Mouse (Mus musculus) kidney, embryonic 16.5 days (tissue): ENCODE results near the gene Slc26a10. TPM values are rescaled to one million over a fixed set of nuclear protein-coding genes. Genes with fewer than 3 reads are reported as not detected.
"Not testable (repeated sequence)": the region's sequence is repeated elsewhere in the genome, so short reads cannot be mapped to it uniquely, and the experiment has no call there.

Experiments used
- ATAC-seq: fragments of 200-750 bp; cut with Nextera tagmentation; 2 replicates; pipeline ENCODE4 v1.8.0; 2017; ENCODE audit warnings: moderate TSS enrichment; ENCODE audit not compliant: low FRiP score, low TSS enrichment
- H3K27ac ChIP-seq: fragments of 300-500 bp; sonication (generic); 2 replicates; pipeline ENCODE4 v1.5.1; 2014; ENCODE audit warnings: low read length
- H3K27me3 ChIP-seq: fragments of 300-500 bp; sonication (generic); 2 replicates; pipeline ENCODE4 v1.6.1; 2014; ENCODE audit warnings: low read length, control low read depth, mixed read lengths; ENCODE audit not compliant: insufficient read depth
- H3K36me3 ChIP-seq: fragments of 300-500 bp; sonication (generic); 2 replicates; pipeline ENCODE4 v1.6.1; 2014; ENCODE audit warnings: low read length, control low read depth, mixed read lengths; ENCODE audit not compliant: insufficient read depth
- H3K4me1 ChIP-seq: fragments of 300-500 bp; sonication (generic); 2 replicates; pipeline ENCODE4 v1.6.1; 2014; ENCODE audit warnings: low read length, control low read depth, mixed read lengths; ENCODE audit not compliant: insufficient read depth
- H3K4me2 ChIP-seq: fragments of 300-500 bp; sonication (generic); replicated peaks from 2 replicates; pipeline ENCODE4 v1.6.1; 2014; ENCODE audit warnings: low read depth, low read length
- H3K4me3 ChIP-seq: fragments of 300-500 bp; sonication (generic); 2 replicates; pipeline ENCODE4 v1.5.1; 2014; ENCODE audit warnings: mild to moderate bottlenecking, low read length
- H3K9ac ChIP-seq: fragments of 300-500 bp; sonication (generic); replicated peaks from 2 replicates; pipeline ENCODE4 v1.6.1; 2014; ENCODE audit warnings: low read length
- H3K9me3 ChIP-seq: fragments of 300-500 bp; sonication (generic); 2 replicates; pipeline ENCODE4 v1.6.1; 2016; ENCODE audit warnings: low read length, control low read depth
- WGBS: fragments of 180-500 bp; shearing (Covaris S2); extraction: QIAGEN DNeasy Blood & Tissue Kit; methylation state at CpG from one replicate; pipeline ENCODE4 v1.1.7; 2014; 5-methylcytosine and 5-hydroxymethylcytosine counted together
- polyA plus RNA-seq: library from polyadenylated mRNA; unstranded; fragments of >200 nt; fragmentation: Nextera tagmentation; extraction: Ambion mirVana; gene quantifications from 2 replicates; pipeline ENCODE4 v1.2.1, GENCODE M21; 2015

Gene Slc26a10
- polyA plus RNA-seq, 1 experiment from 2014 or later, result 4.4 TPM

DNA sequence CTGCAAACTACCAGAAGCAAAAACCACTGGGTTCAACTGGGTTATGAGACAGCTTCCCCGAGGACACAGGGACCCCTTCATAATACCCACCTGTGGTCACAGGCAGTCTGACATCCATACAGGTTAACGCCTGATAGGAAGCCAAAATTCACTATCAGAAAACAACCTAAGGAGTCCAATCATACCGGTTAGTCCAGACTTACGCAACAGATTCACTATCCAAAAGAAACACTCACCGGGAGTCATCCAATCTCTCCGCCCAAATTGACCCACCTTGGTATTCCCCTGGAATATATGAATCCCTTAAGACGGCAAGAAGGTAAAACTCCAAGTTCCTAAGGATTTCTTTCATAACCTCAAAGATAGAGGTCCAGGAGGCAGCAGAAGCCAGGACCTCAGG, 35.9 kb downstream of the Slc26a10 start:
- ATAC-seq, result no peak
- no peak overlapping the region for H3K4me3 ChIP-seq
- H3K4me2 ChIP-seq, result no peak overlapping the region
- no peak overlapping the region for H3K27ac ChIP-seq
- no peaks in the 10 kb centered on the region for H3K27me3 ChIP-seq
- no peaks in the 10 kb centered on the region; the same call in 1 of the 2 replicates for H3K9me3 ChIP-seq
- H3K9ac ChIP-seq, result no peak overlapping the region
- WGBS, result 91% methylated on average over 7 of the region's 7 CpGs
- no peaks in the 10 kb centered on the region for H3K4me1 ChIP-seq
- H3K36me3 ChIP-seq, result no peaks in the 10 kb centered on the region

DNA sequence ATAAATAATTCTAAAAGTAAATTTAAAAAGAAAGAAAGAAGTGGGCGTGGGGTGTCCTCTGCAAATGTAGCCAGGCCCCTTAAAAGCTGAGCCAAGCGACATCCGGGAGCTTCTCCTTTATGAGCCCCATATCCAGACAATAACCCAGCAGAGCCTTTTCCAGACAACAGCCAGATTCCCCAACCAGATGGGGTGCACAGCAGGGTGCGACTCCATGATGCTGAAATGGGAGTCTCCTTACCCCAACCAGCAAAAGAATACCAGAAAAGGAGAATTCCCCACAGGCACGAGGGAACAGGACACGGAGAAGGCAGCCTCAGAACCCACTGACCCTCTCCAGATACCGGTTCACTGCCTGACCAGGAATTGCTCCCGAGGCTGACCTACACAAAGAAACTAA, 37.2 kb downstream of the Slc26a10 start:
- H3K36me3 ChIP-seq, result no peaks in the 10 kb centered on the region
- no peak overlapping the region for H3K4me3 ChIP-seq
- WGBS, result 87% methylated on average over 8 of the region's 8 CpGs
- no peak overlapping the region for H3K9ac ChIP-seq
- ATAC-seq, result no peak
- no peaks in the 10 kb centered on the region; the same call in 1 of the 2 replicates for H3K9me3 ChIP-seq
- no peaks in the 10 kb centered on the region for H3K4me1 ChIP-seq
- H3K27ac ChIP-seq, result no peak overlapping the region
- H3K4me2 ChIP-seq, result no peak overlapping the region
- no peaks in the 10 kb centered on the region for H3K27me3 ChIP-seq

DNA sequence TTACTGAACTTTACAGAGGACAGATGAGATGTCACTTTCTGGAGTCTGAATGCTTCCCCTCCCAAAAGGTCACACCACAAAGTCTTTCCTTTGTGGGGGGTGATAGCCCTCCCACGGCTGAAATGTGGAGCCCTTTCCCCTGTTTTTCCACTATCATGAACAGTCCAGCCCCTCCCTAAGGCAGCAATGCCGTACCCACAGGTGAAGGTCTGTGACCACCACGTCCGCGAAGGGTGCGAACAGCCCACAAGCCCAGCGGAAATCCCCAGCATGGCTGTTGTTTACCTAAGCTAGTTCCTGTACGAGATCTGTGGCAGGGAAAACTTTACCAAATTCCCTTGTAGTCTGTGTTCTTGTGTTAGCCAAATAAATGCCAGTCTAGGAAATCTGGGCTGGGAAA, 38.9 kb downstream of the Slc26a10 start:
- no peak for ATAC-seq
- Histone ChIP-seq H3K9me3 (no peaks in the 10 kb centered on the region; the same call in 1 of the 2 replicates), H3K27me3 (no peaks in the 10 kb centered on the region), H3K4me2 (no peak overlapping the region), H3K4me1 (no peaks in the 10 kb centered on the region), H3K9ac (no peak overlapping the region), H3K36me3 (no peaks in the 10 kb centered on the region), H3K27ac (no peak overlapping the region), H3K4me3 (no peak overlapping the region)
- WGBS, result 55% methylated on average over 8 of the region's 8 CpGs

DNA sequence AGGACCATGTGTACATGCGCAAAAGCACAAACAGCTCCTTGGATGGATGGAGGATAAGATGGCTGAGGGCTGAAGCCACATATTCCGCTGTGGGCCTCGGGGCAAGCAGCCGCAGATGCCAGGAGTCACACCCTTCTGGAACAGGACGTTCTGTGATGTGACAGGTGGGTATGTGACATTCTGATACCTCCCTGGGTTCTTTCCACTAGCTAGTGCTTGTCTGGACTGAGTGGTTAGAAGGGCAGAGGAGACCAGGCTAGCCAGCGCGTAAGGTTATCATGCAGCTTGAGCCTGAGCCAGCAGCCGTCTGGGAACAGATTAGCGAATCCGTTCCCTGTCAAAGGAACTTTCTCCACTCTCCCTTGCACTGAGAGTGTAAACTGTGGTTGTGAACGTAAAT, 39.5 kb downstream of the Slc26a10 start:
- WGBS, result 74% methylated on average over 11 of the region's 11 CpGs
- ATAC-seq, result no peak
- H3K4me2 ChIP-seq, result no peak overlapping the region

DNA sequence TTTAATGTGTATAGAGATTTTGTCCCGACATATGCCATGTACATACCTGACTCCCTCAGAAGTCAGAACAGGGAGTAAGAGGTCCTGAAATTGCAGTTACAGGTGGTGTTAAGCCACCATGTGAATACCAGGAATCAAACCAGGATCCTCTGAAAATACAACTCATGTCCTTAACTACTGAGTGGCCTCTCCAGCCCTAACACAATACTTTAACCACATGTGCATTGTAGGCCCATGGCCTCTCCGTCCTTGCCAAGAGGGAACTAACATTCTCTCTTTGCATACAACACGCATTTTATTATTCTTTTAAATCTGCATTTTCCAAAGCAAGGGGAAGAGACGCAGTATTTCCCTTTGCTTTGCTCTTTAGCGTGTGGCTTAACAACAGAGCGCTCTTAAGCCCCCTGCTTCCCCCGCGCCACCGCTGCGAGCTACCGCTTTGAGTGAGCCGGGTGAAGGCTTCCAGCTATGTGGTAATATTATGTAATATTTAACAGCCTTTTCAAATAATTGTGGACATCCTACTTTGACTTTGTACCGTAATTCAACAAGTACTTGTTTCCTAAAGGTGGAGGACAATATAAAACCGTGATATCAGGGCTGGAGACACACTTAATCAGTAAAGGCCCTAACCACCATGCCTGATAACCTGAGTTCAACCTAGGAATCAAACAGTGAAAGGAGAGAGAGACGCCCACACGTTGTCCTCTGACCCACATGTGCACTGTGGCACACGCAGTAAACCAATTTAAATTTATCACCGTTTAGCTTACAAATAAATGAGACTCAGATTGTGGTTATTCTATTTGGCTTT, 41.9 kb downstream of the Slc26a10 start:
- ATAC-seq, result no peak
- no peak overlapping the region for H3K4me2 ChIP-seq
- H3K4me3 ChIP-seq, result no peak overlapping the region
- H3K9me3 ChIP-seq, result no peaks in the 10 kb centered on the region; the same call in 1 of the 2 replicates
- H3K4me1 ChIP-seq, result no peaks in the 10 kb centered on the region
- H3K27me3 ChIP-seq, result no peaks in the 10 kb centered on the region
- H3K27ac ChIP-seq, result no peak overlapping the region
- no peak overlapping the region for H3K9ac ChIP-seq
- WGBS, result 79% methylated on average over 18 of the region's 18 CpGs
- H3K36me3 ChIP-seq, result no peaks in the 10 kb centered on the region

More for the DNA sequence above, 39.5 kb downstream of the Slc26a10 start:
- Histone ChIP-seq H3K4me1 (no peaks in the 10 kb centered on the region), H3K27ac (no peak overlapping the region), H3K9me3 (no peaks in the 10 kb centered on the region; the same call in 1 of the 2 replicates), H3K9ac (no peak overlapping the region), H3K4me3 (no peak overlapping the region), H3K27me3 (no peaks in the 10 kb centered on the region), H3K36me3 (no peaks in the 10 kb centered on the region)

DNA sequence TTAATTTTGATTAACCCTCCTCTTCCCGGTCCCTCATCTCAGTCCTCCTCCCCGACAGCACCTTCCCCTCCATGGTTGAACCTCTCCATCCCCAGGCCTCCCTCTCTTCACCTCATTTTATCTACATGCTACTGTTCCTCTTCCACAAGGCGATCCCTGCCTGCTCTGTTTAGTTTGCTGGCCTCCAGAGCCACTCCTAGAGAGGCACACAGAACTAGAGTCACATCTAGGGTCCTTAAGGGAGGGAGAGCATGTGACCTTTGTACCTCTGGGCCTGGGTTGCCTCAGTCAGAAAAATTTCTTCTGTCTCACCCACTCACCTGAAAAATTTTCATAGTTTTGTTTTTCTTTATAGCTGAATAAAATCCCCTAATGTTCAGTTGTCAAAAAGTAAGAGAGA, 42.5 kb downstream of the Slc26a10 start:
- Histone ChIP-seq H3K27me3 (no peaks in the 10 kb centered on the region), H3K4me1 (no peaks in the 10 kb centered on the region), H3K9ac (no peak overlapping the region), H3K4me3 (no peak overlapping the region), H3K9me3 (no peaks in the 10 kb centered on the region; the same call in 1 of the 2 replicates), H3K36me3 (no peaks in the 10 kb centered on the region), H3K27ac (no peak overlapping the region), H3K4me2 (no peak overlapping the region)
- WGBS, result 83% methylated on average over 3 of the region's 3 CpGs
- no peak for ATAC-seq

DNA sequence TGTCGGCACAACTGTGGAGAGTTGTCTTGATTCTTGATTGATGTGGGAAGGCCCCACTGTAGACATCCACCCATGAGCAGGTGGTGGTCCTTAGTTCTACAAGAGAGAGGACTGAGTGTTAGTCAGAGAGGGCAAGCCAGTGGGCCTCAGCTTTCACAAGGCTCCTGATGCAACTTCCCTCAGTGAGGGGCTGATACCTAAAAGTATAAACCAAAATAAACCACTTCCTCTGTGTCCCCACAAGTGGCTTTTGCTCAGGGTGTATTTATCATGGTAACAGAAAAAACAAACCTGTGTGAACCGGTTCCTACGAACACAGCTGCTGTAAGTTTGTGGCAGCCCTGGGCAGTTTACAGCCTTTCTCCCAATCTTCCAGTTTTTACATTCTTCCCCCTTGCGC, 43.9 kb downstream of the Slc26a10 start:
- H3K36me3 ChIP-seq, result no peaks in the 10 kb centered on the region
- 79% methylated on average over 4 of the region's 4 CpGs for WGBS
- no peak overlapping the region for H3K4me2 ChIP-seq
- no peak overlapping the region for H3K9ac ChIP-seq
- H3K9me3 ChIP-seq, result no peaks in the 10 kb centered on the region; the same call in 1 of the 2 replicates
- no peak overlapping the region for H3K27ac ChIP-seq
- H3K27me3 ChIP-seq, result no peaks in the 10 kb centered on the region
- ATAC-seq, result no peak
- H3K4me1 ChIP-seq, result no peaks in the 10 kb centered on the region
- H3K4me3 ChIP-seq, result no peak overlapping the region

DNA sequence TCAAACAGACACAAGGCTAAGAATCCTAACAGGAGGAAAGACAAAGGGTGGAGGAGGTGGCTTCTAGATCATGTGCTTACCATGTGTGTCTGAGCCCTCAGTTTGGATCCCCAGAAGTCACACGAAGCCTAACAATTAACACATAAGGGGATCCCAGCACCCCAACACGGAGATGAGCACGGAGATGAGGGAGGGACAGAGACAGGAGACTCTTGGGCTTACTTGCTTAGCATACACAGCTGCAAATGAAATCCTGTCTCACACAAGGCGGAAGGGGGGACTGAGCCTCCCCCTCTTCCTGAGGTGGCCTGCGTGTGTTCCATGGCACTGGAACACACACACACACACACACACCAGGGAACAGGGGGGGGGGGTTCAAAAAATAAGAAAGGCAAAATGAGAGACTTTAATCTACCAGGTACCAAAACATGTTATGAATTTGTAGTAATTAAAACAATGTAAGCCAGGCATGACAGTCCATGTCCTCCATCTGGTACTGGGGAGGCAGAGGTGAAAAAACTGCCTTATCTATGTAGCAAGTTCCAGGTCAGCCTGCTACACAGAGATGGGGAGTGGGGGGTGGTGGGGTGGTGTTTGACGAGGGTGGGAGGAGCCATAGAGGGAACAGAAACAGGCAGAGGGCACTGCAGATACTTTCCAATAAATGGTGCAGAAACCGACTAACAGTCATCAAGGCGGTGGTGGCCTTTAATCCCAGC, 45.2 kb downstream of the Slc26a10 start:
- no peak overlapping the region for H3K4me3 ChIP-seq
- no peak overlapping the region for H3K4me2 ChIP-seq
- H3K9ac ChIP-seq, result no peak overlapping the region
- no peak overlapping the region for H3K27ac ChIP-seq
- no peaks in the 10 kb centered on the region for H3K27me3 ChIP-seq
- ATAC-seq, result no peak
- H3K4me1 ChIP-seq, result no peaks in the 10 kb centered on the region
- no peaks in the 10 kb centered on the region for H3K36me3 ChIP-seq
- WGBS, result 58% methylated on average over 8 of the region's 8 CpGs
- no peaks in the 10 kb centered on the region; the same call in 1 of the 2 replicates for H3K9me3 ChIP-seq

DNA sequence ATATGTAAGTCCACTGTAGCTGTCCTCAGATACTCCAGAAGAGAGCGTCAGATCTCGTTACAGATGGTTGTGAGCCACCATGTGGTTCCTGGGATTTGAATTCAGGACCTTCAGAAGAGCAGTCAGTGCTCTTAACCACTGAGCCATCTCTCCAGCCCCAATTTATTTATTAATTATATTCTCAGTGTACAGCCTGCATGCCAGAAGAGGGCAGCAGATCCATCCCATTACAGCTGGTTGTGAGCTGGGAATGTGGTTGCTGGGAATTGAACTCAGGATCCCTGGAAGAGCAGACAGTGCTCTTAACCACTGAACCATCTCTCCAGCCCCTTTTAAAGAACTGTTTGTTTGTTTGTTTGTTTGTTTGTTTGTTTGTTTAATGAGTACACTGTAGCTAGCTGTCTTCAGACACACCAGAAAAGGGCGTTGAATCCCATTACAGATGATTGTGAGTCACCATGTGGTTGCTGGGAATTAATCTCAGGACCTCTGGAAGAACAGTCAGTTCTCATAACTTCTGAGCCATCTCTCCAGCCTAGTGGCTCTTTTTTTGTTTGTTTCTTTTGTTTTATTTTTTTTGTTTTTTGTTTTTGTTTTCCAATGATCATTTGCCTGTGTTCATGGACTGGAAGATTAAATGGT, 45.9 kb downstream of the Slc26a10 start:
- not testable (repeated sequence) for H3K36me3 ChIP-seq, H3K4me2 ChIP-seq, H3K27ac ChIP-seq, H3K9me3 ChIP-seq, H3K4me1 ChIP-seq, ATAC-seq, H3K9ac ChIP-seq, H3K4me3 ChIP-seq, H3K27me3 ChIP-seq
- 87% methylated on average over 3 of the region's 3 CpGs for WGBS
